Mouse (Mus musculus) cerebellum, adult 2 months (tissue): ENCODE measurements at regions not wholly inside any gene's neighbourhood (a gene's known extent, or its start where the extent isn't known, plus 50 kb on each side); places are given as distances from the start of the nearest gene placed in this dataset.
"Not testable (repeated sequence)": the region's sequence is repeated elsewhere in the genome, so short reads cannot be mapped to it uniquely, and the experiment has no call there.

Experiments used
- DNase-seq, 2 experiments: peaks; one replicate each; pipeline ENCODE4 v3.0.0; 2021
- H3K27ac ChIP-seq: fragments of 200-500 bp; 2 replicates; pipeline ENCODE4 v1.5.1; 2012; ENCODE audit warnings: low read length, control low read depth, inconsistent platforms; ENCODE audit not compliant: insufficient read depth
- H3K27me3 ChIP-seq: fragments of 200-500 bp; 2 replicates; pipeline ENCODE4 v1.6.1; 2012; ENCODE audit warnings: inconsistent platforms, mild to moderate bottlenecking, low read length, moderate library complexity; ENCODE audit not compliant: control insufficient read depth, insufficient read depth
- H3K4me1 ChIP-seq: fragments of 200-500 bp; 2 replicates; pipeline ENCODE4 v1.6.1; 2011; ENCODE audit warnings: low read length; ENCODE audit not compliant: control insufficient read depth, insufficient read depth
- H3K4me3 ChIP-seq: fragments of 200-500 bp; replicated peaks from 2 replicates; pipeline ENCODE3; 2011; ENCODE audit warnings: mild to moderate bottlenecking, low read depth, low read length, control low read depth; ENCODE audit not compliant: insufficient read depth
- CTCF ChIP-seq: fragments of 200-500 bp; IDR thresholded peaks from 2 replicates; pipeline ENCODE4 v1.5.1; 2011; ENCODE audit warnings: low read depth, mild to moderate bottlenecking, control low read depth, low read length, moderate library complexity, borderline replicate concordance; ENCODE audit not compliant: insufficient read depth
- POLR2A ChIP-seq: fragments of 200-500 bp; IDR thresholded peaks from 2 replicates; pipeline ENCODE4 v1.6.1; 2011; ENCODE audit warnings: low read length, control low read depth, borderline replicate concordance; ENCODE audit not compliant: insufficient read depth
- WGBS: fragments of 180-500 bp; shearing (Covaris S2); methylation state at CpG from one replicate; pipeline ENCODE4 v1.1.7; 2018; 5-methylcytosine and 5-hydroxymethylcytosine counted together

GRCm38 (mm10) chr12:48083377-48083776 lies 1264.6 kb upstream of the Nova1 start:
- TF ChIP-seq POLR2A (no peak), CTCF (no peak)
- no peak overlapping the region for H3K4me3 ChIP-seq
- DNase-seq = no peak
- H3K4me1 ChIP-seq = no peaks in the 10 kb centered on the region
- no peak overlapping the region for H3K27ac ChIP-seq
- 89% methylated on average over 3 of the region's 3 CpGs for WGBS
- no peaks in the 10 kb centered on the region for H3K27me3 ChIP-seq

DNA sequence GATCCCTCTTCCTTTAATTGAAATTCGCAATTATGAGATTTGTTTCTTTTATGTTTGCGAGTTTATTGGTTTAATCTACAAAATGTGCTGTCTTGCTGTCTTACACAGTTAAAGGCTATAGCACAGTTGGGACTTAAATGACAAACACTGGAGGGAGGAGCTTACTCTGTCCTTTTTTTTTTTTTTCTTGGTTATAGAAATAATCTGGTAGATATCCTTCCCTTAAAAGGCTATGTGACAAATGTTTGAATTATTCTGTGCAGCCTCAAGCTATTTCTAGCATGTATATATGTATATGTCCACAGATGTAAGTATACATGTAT lies 1243.9 kb upstream of the Nova1 start:
- no peak for DNase-seq
- WGBS = 93% methylated on average over 2 of the region's 2 CpGs

GRCm38 (mm10) chr12:48061898-48062619 lies 1243.3 kb upstream of the Nova1 start:
- no peak overlapping the region for H3K4me3 ChIP-seq
- no peaks in the 10 kb centered on the region for H3K27me3 ChIP-seq
- WGBS = 82% methylated on average over 8 of the region's 8 CpGs
- DNase-seq = no peak
- no peaks in the 10 kb centered on the region for H3K4me1 ChIP-seq
- no peak overlapping the region for H3K27ac ChIP-seq
- TF ChIP-seq POLR2A = no peak
- TF ChIP-seq CTCF = no peak

More for the DNA sequence above, 1243.9 kb upstream of the Nova1 start:
- Histone ChIP-seq H3K27ac (no peak overlapping the region), H3K4me1 (no peaks in the 10 kb centered on the region), H3K27me3 (no peaks in the 10 kb centered on the region), H3K4me3 (no peak overlapping the region)
- TF ChIP-seq POLR2A = no peak
- TF ChIP-seq CTCF = no peak

GRCm38 (mm10) chr12:48020416-48020815 lies 1201.7 kb upstream of the Nova1 start:
- DNase-seq = no peak
- TF ChIP-seq CTCF (no peak), POLR2A (no peak)

GRCm38 (mm10) chr12:47975868-47976267 lies 1157.1 kb upstream of the Nova1 start:
- no peak overlapping the region for H3K4me3 ChIP-seq
- DNase-seq = peak in 1 of 2 experiments; percentile 10
- no peak overlapping the region for H3K27ac ChIP-seq
- H3K27me3 ChIP-seq = no peaks in the 10 kb centered on the region
- H3K4me1 ChIP-seq = no peaks in the 10 kb centered on the region
- TF ChIP-seq CTCF (no peak), POLR2A (no peak)

More at GRCm38 (mm10) chr12:48020416-48020815, 1201.7 kb upstream of the Nova1 start:
- no peaks in the 10 kb centered on the region for H3K4me1 ChIP-seq
- H3K27me3 ChIP-seq = no peaks in the 10 kb centered on the region
- no peak overlapping the region for H3K4me3 ChIP-seq
- no peak overlapping the region for H3K27ac ChIP-seq

DNA sequence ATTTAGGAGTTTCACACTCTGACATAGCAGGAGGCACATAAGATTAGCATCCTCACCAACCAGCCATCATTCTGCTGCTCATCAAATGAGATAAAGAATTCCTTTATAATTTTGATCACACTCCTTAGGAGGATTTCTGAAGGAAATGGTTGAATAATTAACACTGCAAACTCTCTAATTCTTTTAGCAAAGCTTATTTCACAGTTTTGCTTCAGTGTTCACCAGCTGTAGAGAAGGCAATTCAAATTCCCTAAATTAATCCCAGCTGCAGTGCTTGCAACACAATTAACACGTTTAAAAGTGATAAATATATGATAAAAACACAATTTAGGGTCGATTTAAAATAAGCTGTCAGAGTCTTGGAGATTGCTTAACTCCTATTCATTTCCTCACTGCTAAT lies 1150.9 kb upstream of the Nova1 start:
- no peak for TF ChIP-seq CTCF
- no peak for TF ChIP-seq POLR2A
- DNase-seq = no peak
- Histone ChIP-seq H3K4me3 (no peak overlapping the region), H3K27me3 (no peaks in the 10 kb centered on the region), H3K4me1 (no peaks in the 10 kb centered on the region), H3K27ac (no peak overlapping the region)
- WGBS = 52% methylated on average over 2 of the region's 2 CpGs

GRCm38 (mm10) chr12:47954330-47954729 lies 1135.6 kb upstream of the Nova1 start:
- Histone ChIP-seq H3K4me3 (no peak overlapping the region), H3K27me3 (no peaks in the 10 kb centered on the region), H3K4me1 (no peaks in the 10 kb centered on the region), H3K27ac (no peak overlapping the region)
- 93% methylated on average over 8 of the region's 8 CpGs for WGBS
- TF ChIP-seq POLR2A (no peak), CTCF (no peak)
- DNase-seq = no peak

DNA sequence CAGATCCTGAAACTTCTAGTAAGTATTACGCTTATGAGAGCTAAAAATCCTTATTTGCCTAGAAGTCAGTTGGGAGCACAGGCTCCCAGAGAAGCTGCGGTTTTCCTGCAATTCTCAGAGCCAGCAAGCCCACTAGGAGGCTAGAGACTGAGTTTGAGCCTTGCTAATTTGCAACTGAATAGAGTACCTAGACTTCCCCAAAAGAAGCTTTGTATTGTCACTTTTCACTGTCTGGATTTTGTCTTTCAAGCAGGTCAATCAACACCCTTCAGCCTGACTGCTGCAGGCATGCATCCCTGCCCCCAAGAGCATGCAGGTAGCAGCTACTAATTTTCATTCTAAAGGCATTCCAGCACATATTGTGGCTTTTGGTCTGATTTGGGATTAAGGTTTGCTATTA lies 1120.8 kb upstream of the Nova1 start:
- H3K4me1 ChIP-seq, H3K27me3 ChIP-seq, H3K27ac ChIP-seq, DNase-seq, H3K4me3 ChIP-seq: not testable (repeated sequence)
- 40% methylated on average over 2 of the region's 2 CpGs for WGBS

DNA sequence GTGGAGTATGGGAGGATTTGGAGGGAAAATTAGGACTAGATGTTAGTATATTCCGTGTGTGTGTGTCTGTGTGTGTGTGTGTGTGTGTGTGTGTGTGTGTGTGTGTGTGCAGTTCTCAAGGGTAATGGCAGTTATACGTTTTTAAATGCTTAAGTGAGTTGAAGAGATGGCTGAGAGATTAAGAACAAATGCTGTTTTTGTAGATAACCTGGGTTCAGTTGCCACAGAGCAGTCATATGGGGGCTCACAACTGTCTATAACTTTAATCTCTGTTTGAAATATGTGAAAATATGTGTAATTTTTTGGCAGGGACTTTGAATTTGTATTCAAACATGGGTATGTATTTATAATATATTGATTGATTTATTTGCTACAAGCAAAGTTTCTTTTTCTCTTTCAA lies 1108.3 kb upstream of the Nova1 start:
- 59% methylated on average over 2 of the region's 2 CpGs for WGBS
- TF ChIP-seq POLR2A (no peak), CTCF (no peak)

More for the DNA sequence above, 1108.3 kb upstream of the Nova1 start:
- no peaks in the 10 kb centered on the region for H3K4me1 ChIP-seq
- no peak for DNase-seq
- no peaks in the 10 kb centered on the region for H3K27me3 ChIP-seq
- H3K27ac ChIP-seq = no peak overlapping the region
- H3K4me3 ChIP-seq = no peak overlapping the region
